Mouse (Mus musculus) lung, embryonic 16.5 days (tissue): ENCODE data around the gene Chst5. TPM values are rescaled to one million over a fixed set of nuclear protein-coding genes. Genes with fewer than 3 reads are reported as not detected.

Experiments
- ATAC-seq: fragments of 200-750 bp; cut with Nextera tagmentation; 2 replicates; pipeline ENCODE4 v1.8.0; 2017; ENCODE audit warnings: low read depth, mild to moderate bottlenecking, moderate library complexity
- H3K27ac ChIP-seq: fragments of 300-500 bp; sonication (generic); 2 replicates; pipeline ENCODE4 v1.5.1; 2014; ENCODE audit warnings: mild to moderate bottlenecking, control low read depth, low read length
- H3K27me3 ChIP-seq: fragments of 300-500 bp; sonication (generic); 2 replicates; pipeline ENCODE4 v1.6.1; 2014; ENCODE audit warnings: low read depth, low read length, mixed read lengths; ENCODE audit not compliant: control insufficient read depth, insufficient read depth
- H3K36me3 ChIP-seq: fragments of 300-500 bp; sonication (generic); 2 replicates; pipeline ENCODE4 v1.6.1; 2014; ENCODE audit warnings: low read length; ENCODE audit not compliant: control insufficient read depth, insufficient read depth
- H3K4me1 ChIP-seq: fragments of 300-500 bp; sonication (generic); replicated peaks from 2 replicates; pipeline ENCODE4 v1.6.1; 2014; ENCODE audit warnings: low read length, mixed read lengths; ENCODE audit not compliant: control insufficient read depth, insufficient read depth
- H3K4me2 ChIP-seq: fragments of 300-500 bp; sonication (generic); 2 replicates; pipeline ENCODE4 v1.6.1; 2014; ENCODE audit warnings: low read depth, low read length, control low read depth
- H3K4me3 ChIP-seq: fragments of 300-500 bp; sonication (generic); 2 replicates; pipeline ENCODE4 v1.5.1; 2014; ENCODE audit warnings: mild to moderate bottlenecking, low read length, control low read depth
- H3K9ac ChIP-seq: fragments of 300-500 bp; sonication (generic); 2 replicates; pipeline ENCODE4 v1.6.1; 2014; ENCODE audit warnings: low read length, control low read depth
- H3K9me3 ChIP-seq: fragments of 300-500 bp; sonication (generic); 2 replicates; pipeline ENCODE4 v1.6.1; 2016; ENCODE audit warnings: low read length; ENCODE audit not compliant: control insufficient read depth
- WGBS: fragments of 180-500 bp; shearing (Covaris S2); extraction: QIAGEN DNeasy Blood & Tissue Kit; methylation state at CpG from one replicate; pipeline ENCODE4 v1.1.7; 2014; 5-methylcytosine and 5-hydroxymethylcytosine counted together
- polyA plus RNA-seq: library from polyadenylated mRNA; unstranded; fragments of >200 nt; fragmentation: Nextera tagmentation; extraction: Ambion mirVana; gene quantifications from 2 replicates; pipeline ENCODE4 v1.2.1, GENCODE M21; 2015

The Chst5 gene
- 14.2 and 15.4 TPM in 2 replicates for polyA plus RNA-seq

- Histone ChIP-seq H3K27ac (no peak within 1 kb of the TSS), H3K9me3 (no peaks in the 10 kb centered on the region), H3K4me2 (peak within 1 kb of the TSS; percentile 59), H3K4me3 (peak within 1 kb of the TSS; percentile 47), H3K4me1 (peaks cover 4% of the 10 kb centered on the region; the same call in 1 of the 2 replicates), H3K9ac (peak within 1 kb of the TSS; percentile 66), H3K36me3 (no peaks in the 10 kb centered on the region), H3K27me3 (peaks cover 11% of the 10 kb centered on the region)
- 4% methylated on average over 47 of the region's 47 CpGs for WGBS
- ATAC-seq, result peak; percentile 67; the same call in 1 of the 2 replicates
Measured at GRCm38 (mm10) chr8:111909621-111910450, at the start of gene Chst5. Chst5 (minus strand) TSS chr8:111910447.

GRCm38 (mm10) chr8:111957231-111957630, 47.0 kb upstream of the Chst5 start:
- ATAC-seq, result no peak
- whole genome bisulfite sequencing, result 86% methylated on average over 2 of the region's 2 CpGs

GRCm38 (mm10) chr8:111955879-111956278, 45.6 kb upstream of the Chst5 start:
- ATAC-seq, result no peak
- Histone ChIP-seq H3K4me2 (no peak overlapping the region), H3K9me3 (no peaks in the 10 kb centered on the region), H3K27ac (no peak overlapping the region), H3K4me1 (no peaks in the 10 kb centered on the region), H3K36me3 (peaks cover 18% of the 10 kb centered on the region), H3K9ac (no peak overlapping the region), H3K27me3 (no peaks in the 10 kb centered on the region), H3K4me3 (no peak overlapping the region)
- WGBS, result 71% methylated on average over 5 of the region's 5 CpGs

More at GRCm38 (mm10) chr8:111957231-111957630, 47.0 kb upstream of the Chst5 start:
- H3K36me3 ChIP-seq, result peaks cover 18% of the 10 kb centered on the region
- H3K9me3 ChIP-seq, result no peaks in the 10 kb centered on the region
- H3K27ac ChIP-seq, result no peak overlapping the region
- H3K4me2 ChIP-seq, result no peak overlapping the region
- no peaks in the 10 kb centered on the region for H3K4me1 ChIP-seq
- H3K27me3 ChIP-seq, result no peaks in the 10 kb centered on the region
- H3K4me3 ChIP-seq, result no peak overlapping the region
- no peak overlapping the region for H3K9ac ChIP-seq

- Histone ChIP-seq H3K9ac (no peak overlapping the region), H3K27ac (no peak overlapping the region), H3K27me3 (no peaks in the 10 kb centered on the region), H3K9me3 (no peaks in the 10 kb centered on the region), H3K4me2 (no peak overlapping the region), H3K36me3 (peaks cover 18% of the 10 kb centered on the region), H3K4me3 (no peak overlapping the region), H3K4me1 (no peaks in the 10 kb centered on the region)
- WGBS, result 80% methylated on average over 4 of the region's 4 CpGs
- ATAC-seq, result no peak
Measured at GRCm38 (mm10) chr8:111954844-111955594, 44.8 kb upstream of the Chst5 start.

GRCm38 (mm10) chr8:111951936-111952335, 41.7 kb upstream of the Chst5 start:
- no peaks in the 10 kb centered on the region for H3K9me3 ChIP-seq
- H3K4me3 ChIP-seq, result no peak overlapping the region
- H3K27me3 ChIP-seq, result no peaks in the 10 kb centered on the region
- no peak overlapping the region for H3K27ac ChIP-seq
- WGBS, result 94% methylated on average over 5 of the region's 5 CpGs
- no peak overlapping the region for H3K9ac ChIP-seq
- no peak for ATAC-seq
- no peaks in the 10 kb centered on the region for H3K4me1 ChIP-seq
- no peak overlapping the region for H3K4me2 ChIP-seq
- H3K36me3 ChIP-seq, result peaks cover 26% of the 10 kb centered on the region

GRCm38 (mm10) chr8:111951317-111951716, 41.1 kb upstream of the Chst5 start:
- H3K4me1 ChIP-seq, result no peaks in the 10 kb centered on the region
- H3K27me3 ChIP-seq, result no peaks in the 10 kb centered on the region
- no peak for ATAC-seq
- peaks cover 22% of the 10 kb centered on the region for H3K36me3 ChIP-seq
- 92% methylated on average over 7 of the region's 7 CpGs for WGBS
- no peak overlapping the region for H3K4me3 ChIP-seq
- no peaks in the 10 kb centered on the region for H3K9me3 ChIP-seq
- H3K9ac ChIP-seq, result no peak overlapping the region
- no peak overlapping the region for H3K4me2 ChIP-seq
- no peak overlapping the region for H3K27ac ChIP-seq

GRCm38 (mm10) chr8:111950846-111951245, 40.6 kb upstream of the Chst5 start:
- Histone ChIP-seq H3K27ac (no peak overlapping the region), H3K4me1 (no peaks in the 10 kb centered on the region), H3K4me2 (no peak overlapping the region), H3K27me3 (no peaks in the 10 kb centered on the region), H3K4me3 (no peak overlapping the region), H3K36me3 (peaks cover 22% of the 10 kb centered on the region), H3K9me3 (no peaks in the 10 kb centered on the region), H3K9ac (no peak overlapping the region)
- WGBS, result 80% methylated on average over 3 of the region's 3 CpGs
- no peak for ATAC-seq

GRCm38 (mm10) chr8:111947954-111948353, 37.7 kb upstream of the Chst5 start:
- Histone ChIP-seq H3K27me3 (no peaks in the 10 kb centered on the region), H3K27ac (no peak overlapping the region), H3K4me2 (no peak overlapping the region), H3K9me3 (no peaks in the 10 kb centered on the region), H3K4me1 (no peaks in the 10 kb centered on the region), H3K9ac (no peak overlapping the region), H3K4me3 (no peak overlapping the region), H3K36me3 (peaks cover 22% of the 10 kb centered on the region)
- 86% methylated on average over 8 of the region's 8 CpGs for WGBS
- ATAC-seq, result no peak

- Histone ChIP-seq H3K27me3 (no peaks in the 10 kb centered on the region), H3K36me3 (peaks cover 22% of the 10 kb centered on the region), H3K4me3 (no peak overlapping the region), H3K4me2 (no peak overlapping the region), H3K27ac (no peak overlapping the region), H3K9me3 (no peaks in the 10 kb centered on the region), H3K4me1 (no peaks in the 10 kb centered on the region), H3K9ac (no peak overlapping the region)
- WGBS, result 67% methylated on average over 2 of the region's 2 CpGs
- no peak for ATAC-seq
Measured at GRCm38 (mm10) chr8:111947144-111947543, 36.9 kb upstream of the Chst5 start.
